9 mouse cellular contexts compared by ENCODE assay signal in genomic region chr4:86924804-86925458, GRCm38 (mm10). TPM values are rescaled to one million over a fixed set of nuclear protein-coding genes. Genes with fewer than 3 reads are reported as not detected.
DNase-seq lines count a peak whose midpoint lies in the region; ATAC-seq and TF ChIP-seq lines count a peak whose summit lies in the region.
"Had no signal": no experiment of that assay in that cellular context is flagged by ENCODE, and none has a peak within 500 bp of the region (broad histone marks: within the 10 kb centered on the region; RNA-seq: fewer than 3 reads in every experiment).

No protein-coding gene starts in this region.

- no peak overlapping the region for H3K9ac ChIP-seq in MEL (ENCODE audit: control insufficient read depth, low read depth, low read length, poor library complexity, severe bottlenecking)
- H3K9ac ChIP-seq in forebrain, embryonic 13.5 days = no peak overlapping the region
- H3K9ac ChIP-seq: lung, embryonic 15.5 days had no signal

- no peaks in the 10 kb centered on the region for H3K36me3 ChIP-seq in MEL (ENCODE audit: control insufficient read depth in 1 of 2, insufficient read depth in 2 of 2, low read length in 2 of 2)
- H3K36me3 ChIP-seq in forebrain, embryonic 13.5 days (ENCODE audit: poor library complexity, severe bottlenecking) = no peaks in the 10 kb centered on the region
- H3K36me3 ChIP-seq: lung, embryonic 15.5 days had no signal

- ATAC-seq in forebrain, embryonic 13.5 days = peak; percentile 65

- H3K4me1 ChIP-seq in MEL (ENCODE audit: control insufficient read depth in 1 of 2, insufficient read depth in 2 of 2, low read length in 2 of 2) = no peaks in the 10 kb centered on the region
- H3K4me1 ChIP-seq in forebrain, embryonic 13.5 days = no peaks in the 10 kb centered on the region
- H3K4me1 ChIP-seq: lung, embryonic 15.5 days had no signal

- no peak for TF ChIP-seq POLR2A in MEL (IDR thresholded peaks at IDR 0.05; ENCODE audit: control insufficient read depth in 1 of 2, insufficient read depth in 1 of 2, low read depth in 1 of 2, low read length in 2 of 2, poor library complexity in 1 of 2)

- WGBS in forebrain, embryonic 13.5 days = 11% methylated on average over 9 of the region's 9 CpGs

- no peak overlapping the region for H3K27ac ChIP-seq in MEL (ENCODE audit: control insufficient read depth, low read depth, low read length)
- H3K27ac ChIP-seq in forebrain, embryonic 13.5 days = no peak overlapping the region
- H3K27ac ChIP-seq: lung, embryonic 15.5 days had no signal

- peak; percentile 73 for DNase-seq in MEL (ENCODE audit: low read depth, low spot score)
- DNase-seq in c-Kit-positive CD71-negative TER-119-negative erythroid progenitor cells, embryonic 14.5 days (ENCODE audit: low read depth) = peak; percentile 63
- peak; percentile 80 to 85 for DNase-seq in heart, postnatal 14 days
- DNase-seq in layer of hippocampus, adult 9-10 months (ENCODE audit: low spot score) = peak; percentile 78
- DNase-seq in lung, postnatal 14 days = peak; percentile 85
- DNase-seq in right cerebral cortex, adult 2 months (ENCODE audit: low spot score in 2 of 2) = peak; percentile 88 to 91
- peak; percentile 54 to 85 for DNase-seq in urinary bladder, postnatal 4 days (ENCODE audit: low spot score in 2 of 2)

- no peaks in the 10 kb centered on the region for H3K27me3 ChIP-seq in MEL (ENCODE audit: control insufficient read depth in 1 of 2, insufficient read depth in 2 of 2, low read length in 2 of 2)
- H3K27me3 ChIP-seq in forebrain, embryonic 13.5 days = no peaks in the 10 kb centered on the region
- H3K27me3 ChIP-seq: lung, embryonic 15.5 days had no signal

- peak; percentile 77 for TF ChIP-seq RAD21 in MEL (IDR thresholded peaks at IDR 0.05; ENCODE audit: low read depth, low read length)

- H3K4me3 ChIP-seq in MEL (ENCODE audit: control insufficient read depth in 1 of 2, insufficient read depth in 1 of 2, low read depth in 2 of 2, low read length in 2 of 2) = no peak overlapping the region
- no peak overlapping the region for H3K4me3 ChIP-seq in forebrain, embryonic 13.5 days
- H3K4me3 ChIP-seq: lung, embryonic 15.5 days had no signal

- intact Hi-C loops in heart, postnatal 14 days (cut with DNase I) = loop anchor here (1.0 to 5.0 kb wide), 2 partner anchors 40 to 103 kb away; no protein-coding TSS in a partner anchor

- H3K9me3 ChIP-seq in MEL (replicated peaks; ENCODE audit: insufficient read depth, low read length) = no peaks in the 10 kb centered on the region
- no peaks in the 10 kb centered on the region for H3K9me3 ChIP-seq in forebrain, embryonic 13.5 days (replicated peaks)
- H3K9me3 ChIP-seq: lung, embryonic 15.5 days had no signal

- no peak for TF ChIP-seq EP300 in MEL (IDR thresholded peaks at IDR 0.05; ENCODE audit: low read depth in 1 of 2, low read length in 2 of 2)

- no peak overlapping the region for H3K4me2 ChIP-seq in forebrain, embryonic 13.5 days
- H3K4me2 ChIP-seq: lung, embryonic 15.5 days had no signal

- no peaks in the 10 kb centered on the region for H3K79me2 ChIP-seq in MEL (ENCODE audit: control insufficient read depth, insufficient read depth, low read length, poor library complexity)

- peak; percentile 66 to 78 (median 74) for TF ChIP-seq CTCF in MEL (IDR thresholded peaks at IDR 0.05 in 2 of 3, conservative IDR thresholded peaks at IDR 0.05 in 1 of 3; ENCODE audit: control insufficient read depth in 1 of 3, insufficient read depth in 1 of 3, low read depth in 2 of 3, low read length in 3 of 3, poor library complexity in 1 of 3, severe bottlenecking in 1 of 3)

TF ChIP-seq in MEL, 35 proteins besides CTCF, POLR2A, EP300 and RAD21:
- no peak for TF ChIP-seq JUND (IDR thresholded peaks at IDR 0.05; ENCODE audit: low read depth, low read length)
- TF ChIP-seq MEF2A (IDR thresholded peaks at IDR 0.05; ENCODE audit: extremely low read depth, insufficient replicate concordance, low read depth, low read length, poor library complexity, severe bottlenecking) = no peak
- peak; percentile 62 for TF ChIP-seq SMC3 (IDR thresholded peaks at IDR 0.05; ENCODE audit: low read depth, low read length)
- no peak for TF ChIP-seq ELF1 (IDR thresholded peaks at IDR 0.05; ENCODE audit: low read depth, low read length)
- TF ChIP-seq GATA1 (IDR thresholded peaks at IDR 0.05; ENCODE audit: low read depth, low read length) = no peak
- peak; percentile 46 for TF ChIP-seq ZC3H11A (IDR thresholded peaks at IDR 0.05; ENCODE audit: low read depth, low read length)
- TF ChIP-seq ZKSCAN1 (IDR thresholded peaks at IDR 0.05; ENCODE audit: low read depth, low read length) = no peak
- no peak for TF ChIP-seq POLR2AphosphoS5 (IDR thresholded peaks at IDR 0.05; ENCODE audit: borderline replicate concordance, low read depth, low read length)
- TF ChIP-seq ZNF384 (IDR thresholded peaks at IDR 0.05; ENCODE audit: low read depth, low read length) = no peak
- no peak for TF ChIP-seq CHD2 (IDR thresholded peaks at IDR 0.05; ENCODE audit: low read length)

RNA-seq across cellular contexts. Expression of gene Acer2, which starts 50.7 kb away (rescaled TPM):
- 0.35 and 0.36 TPM in 2 replicates for total RNA-seq in MEL (2012; rRNA removed)
- polyA plus RNA-seq in MEL (2012; ENCODE audit: insufficient read depth in 1 of 2, insufficient read length in 2 of 2, low read depth in 1 of 2, low replicate concordance in 2 of 2, missing spikeins in 1 of 2) = under 1 TPM in 1 of 2 experiments, not detected in 1; 0.84 TPM
- 10.9 and 14.0 TPM in 2 replicates for polyA plus RNA-seq in forebrain, embryonic 13.5 days (2015; fragmentation: Nextera tagmentation; extraction: Ambion mirVana)
- 10 to 100 TPM; 21.4 to 26.9 TPM for total RNA-seq in heart, postnatal 14 days (2021)

Comparison
In these comparisons a context has a peak if more than half of its experiments do, and no peak if none do; other contexts are left out.
1. RNA of gene Acer2, which starts 50.7 kb away (total RNA-seq): 21.4 to 26.9 TPM in heart, postnatal 14 days; 0.35 to 0.36 TPM in MEL; every median in the first group is over 10 times any median in the second.
2. Peak in every context shown above with its lines, with median percentiles within 50 percentile points of each other: DNase-seq.